Mouse (Mus musculus): Measurements from ENCODE around the gene Sptlc2. TPM values are rescaled to one million over a fixed set of nuclear protein-coding genes. Genes with fewer than 3 reads are reported as not detected.

Sptlc2 gene
- polyA plus RNA-seq, 1 experiment from 2014 or later, result 93.4 TPM

DNA sequence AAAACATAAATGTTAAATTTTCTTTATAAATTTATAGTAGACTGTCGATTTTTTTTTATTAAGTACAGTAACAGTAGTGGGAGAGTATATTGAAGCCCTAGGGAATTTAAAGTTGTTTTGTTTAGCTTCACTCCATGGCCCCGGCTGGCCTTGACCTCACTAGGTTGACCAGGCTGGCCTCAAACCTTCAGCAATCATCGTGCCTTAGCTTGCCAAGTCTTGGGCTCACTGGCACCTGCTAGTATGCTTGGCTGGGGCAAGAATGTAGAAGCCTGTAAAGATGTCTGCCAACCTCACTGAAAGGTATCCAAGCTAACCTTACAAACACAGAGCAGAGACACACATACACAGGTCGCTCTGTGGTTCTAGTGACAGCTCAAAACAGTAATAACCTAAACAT, 55.6 kb downstream of the Sptlc2 start:
- ATAC-seq (ENCODE audit: insufficient number of reproducible peaks, insufficient read depth, low FRiP score, low read depth), result no peak
- no peak overlapping the region for H3K27ac ChIP-seq (ENCODE audit: low read length)
- H3K9ac ChIP-seq (replicated peaks; ENCODE audit: low read depth, low read length), result no peak overlapping the region
- H3K4me3 ChIP-seq (ENCODE audit: low read depth, low read length), result no peak overlapping the region
- no peak overlapping the region for H3K4me2 ChIP-seq (replicated peaks; ENCODE audit: low read depth, low read length)
- H3K9me3 ChIP-seq (ENCODE audit: control insufficient read depth, low read depth, low read length), result no peaks in the 10 kb centered on the region
- WGBS, result 80% methylated on average over 4 of the region's 4 CpGs
- H3K4me1 ChIP-seq (ENCODE audit: control insufficient read depth, insufficient read depth, low read length), result 0 out of 2 replicates have a peak, but pooled peaks cover 3% of the 10 kb centered on the region
- H3K36me3 ChIP-seq (ENCODE audit: control insufficient read depth, insufficient read depth, low read length), result no peaks in the 10 kb centered on the region
- H3K27me3 ChIP-seq (ENCODE audit: control insufficient read depth, insufficient read depth, low read length), result no peaks in the 10 kb centered on the region

DNA sequence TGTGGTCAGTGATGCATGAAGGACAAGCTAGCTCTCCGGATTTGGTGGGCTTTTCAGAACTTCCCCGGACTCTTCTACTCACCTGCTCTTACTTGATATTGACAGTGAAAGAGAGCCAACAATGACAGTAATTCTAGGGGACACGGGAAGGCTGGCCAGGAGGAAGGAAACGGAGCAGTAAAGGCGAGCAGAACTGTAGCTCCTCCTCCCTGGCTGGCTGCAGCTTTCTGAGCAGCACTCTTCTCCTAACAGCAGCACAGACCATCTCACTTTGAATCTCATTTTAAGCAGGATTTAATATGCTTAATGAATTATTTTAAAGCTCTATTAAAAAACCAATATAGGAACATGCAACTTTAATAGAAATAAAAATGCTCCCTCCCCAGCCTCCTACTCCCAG, 56.2 kb downstream of the Sptlc2 start:
- Histone ChIP-seq H3K9ac (replicated peaks; ENCODE audit: low read depth, low read length) (no peak overlapping the region), H3K4me2 (replicated peaks; ENCODE audit: low read depth, low read length) (no peak overlapping the region), H3K4me3 (ENCODE audit: low read depth, low read length) (no peak overlapping the region), H3K9me3 (ENCODE audit: control insufficient read depth, low read depth, low read length) (no peaks in the 10 kb centered on the region), H3K36me3 (ENCODE audit: control insufficient read depth, insufficient read depth, low read length) (no peaks in the 10 kb centered on the region), H3K27ac (ENCODE audit: low read length) (no peak overlapping the region), H3K4me1 (ENCODE audit: control insufficient read depth, insufficient read depth, low read length) (0 out of 2 replicates have a peak, but pooled peaks cover 3% of the 10 kb centered on the region), H3K27me3 (ENCODE audit: control insufficient read depth, insufficient read depth, low read length) (no peaks in the 10 kb centered on the region)
- ATAC-seq (ENCODE audit: insufficient number of reproducible peaks, insufficient read depth, low FRiP score, low read depth), result no peak
- WGBS, result 54% methylated on average over 5 of the region's 5 CpGs

DNA sequence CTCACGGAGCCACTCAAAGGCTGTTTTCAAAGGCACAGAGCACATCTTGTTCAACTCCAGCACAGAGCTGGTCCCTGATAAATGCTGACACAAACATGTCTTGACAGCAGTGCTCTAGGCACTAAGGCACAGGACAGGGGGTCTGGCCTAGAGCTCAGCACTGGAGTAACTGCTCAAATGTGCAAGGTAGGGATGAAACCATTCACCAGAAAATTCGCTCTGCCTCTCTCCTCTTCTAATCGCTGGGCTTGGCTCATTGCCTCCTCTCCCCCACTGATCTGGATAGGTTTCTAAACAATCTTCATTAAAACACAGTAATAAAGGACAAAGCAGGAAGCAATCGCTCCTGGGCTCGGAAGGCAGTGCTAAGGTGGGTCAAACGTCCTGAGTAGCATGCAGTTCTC, 57.1 kb downstream of the Sptlc2 start:
- Histone ChIP-seq H3K27ac (ENCODE audit: low read length) (no peak overlapping the region), H3K9me3 (ENCODE audit: control insufficient read depth, low read depth, low read length) (no peaks in the 10 kb centered on the region), H3K27me3 (ENCODE audit: control insufficient read depth, insufficient read depth, low read length) (no peaks in the 10 kb centered on the region), H3K36me3 (ENCODE audit: control insufficient read depth, insufficient read depth, low read length) (no peaks in the 10 kb centered on the region), H3K9ac (replicated peaks; ENCODE audit: low read depth, low read length) (no peak overlapping the region), H3K4me3 (ENCODE audit: low read depth, low read length) (no peak overlapping the region), H3K4me1 (ENCODE audit: control insufficient read depth, insufficient read depth, low read length) (0 out of 2 replicates have a peak, but pooled peaks cover 3% of the 10 kb centered on the region), H3K4me2 (replicated peaks; ENCODE audit: low read depth, low read length) (no peak overlapping the region)
- ATAC-seq (ENCODE audit: insufficient number of reproducible peaks, insufficient read depth, low FRiP score, low read depth), result no peak
- WGBS, result 45% methylated on average over 6 of the region's 6 CpGs

DNA sequence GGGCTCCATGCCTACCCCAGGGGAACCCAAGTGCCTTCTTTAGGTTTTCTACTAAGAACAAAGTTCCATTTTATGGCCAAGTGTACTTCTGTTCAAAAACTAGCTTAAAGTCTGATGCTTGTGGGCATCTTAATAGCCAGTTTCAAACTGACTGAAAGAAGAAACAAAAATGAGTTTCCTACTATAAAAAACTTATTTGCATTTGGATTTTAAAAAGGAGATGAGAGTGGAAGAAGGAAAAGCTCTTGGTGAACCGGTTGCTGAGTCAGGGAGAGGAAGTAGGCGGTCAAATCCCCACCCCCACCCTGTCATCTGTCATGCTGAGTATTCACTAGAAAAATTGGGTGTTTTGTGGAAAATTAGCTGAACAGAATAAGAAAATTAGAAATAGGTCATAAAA, 57.9 kb downstream of the Sptlc2 start:
- H3K27ac ChIP-seq (ENCODE audit: low read length), result no peak overlapping the region
- H3K4me3 ChIP-seq (ENCODE audit: low read depth, low read length), result no peak overlapping the region
- no peaks in the 10 kb centered on the region for H3K36me3 ChIP-seq (ENCODE audit: control insufficient read depth, insufficient read depth, low read length)
- H3K4me1 ChIP-seq (ENCODE audit: control insufficient read depth, insufficient read depth, low read length), result 0 out of 2 replicates have a peak, but pooled peaks cover 3% of the 10 kb centered on the region
- no peak overlapping the region for H3K4me2 ChIP-seq (replicated peaks; ENCODE audit: low read depth, low read length)
- WGBS, result 62% methylated on average over 2 of the region's 2 CpGs
- no peak overlapping the region for H3K9ac ChIP-seq (replicated peaks; ENCODE audit: low read depth, low read length)
- no peak for ATAC-seq (ENCODE audit: insufficient number of reproducible peaks, insufficient read depth, low FRiP score, low read depth)
- H3K27me3 ChIP-seq (ENCODE audit: control insufficient read depth, insufficient read depth, low read length), result no peaks in the 10 kb centered on the region
- no peaks in the 10 kb centered on the region for H3K9me3 ChIP-seq (ENCODE audit: control insufficient read depth, low read depth, low read length)

DNA sequence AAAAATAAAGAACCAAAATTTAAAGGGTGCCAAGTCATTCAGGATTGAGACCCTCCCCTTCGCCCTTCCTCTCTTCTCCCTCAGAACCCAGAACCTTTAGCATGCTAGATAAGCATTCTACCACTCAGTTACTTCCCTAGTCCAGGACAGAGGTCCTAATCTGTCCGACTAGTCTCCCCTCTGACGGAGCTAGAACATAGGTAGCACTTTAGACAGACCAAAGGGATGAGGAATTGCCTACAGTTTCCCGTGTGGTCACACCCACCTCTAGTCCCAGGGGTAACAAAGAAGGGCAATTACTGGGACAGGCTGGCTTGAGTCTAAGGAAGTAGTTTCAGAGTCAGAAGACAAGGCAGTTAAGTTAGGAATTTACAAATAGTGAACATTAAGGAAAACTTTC, 60.1 kb downstream of the Sptlc2 start:
- no peaks in the 10 kb centered on the region for H3K36me3 ChIP-seq (ENCODE audit: control insufficient read depth, insufficient read depth, low read length)
- 47% methylated on average over 4 of the region's 4 CpGs for WGBS
- no peak overlapping the region for H3K4me2 ChIP-seq (replicated peaks; ENCODE audit: low read depth, low read length)
- H3K9me3 ChIP-seq (ENCODE audit: control insufficient read depth, low read depth, low read length), result no peaks in the 10 kb centered on the region
- 0 out of 2 replicates have a peak overlapping the region, but pooled peaks have one; percentile 6 for H3K27ac ChIP-seq (ENCODE audit: low read length)
- H3K27me3 ChIP-seq (ENCODE audit: control insufficient read depth, insufficient read depth, low read length), result no peaks in the 10 kb centered on the region
- 0 out of 2 replicates have a peak, but pooled peaks cover 3% of the 10 kb centered on the region for H3K4me1 ChIP-seq (ENCODE audit: control insufficient read depth, insufficient read depth, low read length)
- ATAC-seq (ENCODE audit: insufficient number of reproducible peaks, insufficient read depth, low FRiP score, low read depth), result no peak
- no peak overlapping the region for H3K4me3 ChIP-seq (ENCODE audit: low read depth, low read length)
- H3K9ac ChIP-seq (replicated peaks; ENCODE audit: low read depth, low read length), result no peak overlapping the region

DNA sequence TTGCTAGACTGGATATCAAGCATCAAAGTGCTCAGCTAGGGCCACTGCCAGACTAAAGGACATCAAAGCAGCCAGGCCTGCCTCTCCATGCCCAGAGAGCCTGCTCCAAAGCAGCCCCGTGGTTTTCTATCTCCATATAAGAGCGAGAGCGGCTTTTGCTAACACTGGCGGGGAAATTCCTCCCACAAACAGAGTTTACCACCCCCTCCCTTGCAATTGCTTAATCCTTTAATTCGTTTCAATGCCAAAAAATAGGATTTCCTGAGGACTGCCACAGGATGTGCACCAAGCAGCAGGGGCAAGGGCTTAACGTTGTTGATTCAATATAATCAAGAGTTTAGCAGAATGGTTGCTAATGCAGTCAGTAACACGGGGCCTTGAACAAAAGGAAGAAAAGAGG, 60.5 kb downstream of the Sptlc2 start:
- H3K36me3 ChIP-seq (ENCODE audit: control insufficient read depth, insufficient read depth, low read length), result no peaks in the 10 kb centered on the region
- 28% methylated on average over 7 of the region's 7 CpGs for WGBS
- no peak overlapping the region for H3K4me3 ChIP-seq (ENCODE audit: low read depth, low read length)
- H3K4me2 ChIP-seq (replicated peaks; ENCODE audit: low read depth, low read length), result no peak overlapping the region
- no peak for ATAC-seq (ENCODE audit: insufficient number of reproducible peaks, insufficient read depth, low FRiP score, low read depth)
- H3K9ac ChIP-seq (replicated peaks; ENCODE audit: low read depth, low read length), result no peak overlapping the region
- H3K27ac ChIP-seq (ENCODE audit: low read length), result 0 out of 2 replicates have a peak overlapping the region, but pooled peaks have one; percentile 6
- H3K27me3 ChIP-seq (ENCODE audit: control insufficient read depth, insufficient read depth, low read length), result no peaks in the 10 kb centered on the region
- no peaks in the 10 kb centered on the region for H3K9me3 ChIP-seq (ENCODE audit: control insufficient read depth, low read depth, low read length)
- H3K4me1 ChIP-seq (ENCODE audit: control insufficient read depth, insufficient read depth, low read length), result 0 out of 2 replicates have a peak, but pooled peaks cover 3% of the 10 kb centered on the region

DNA sequence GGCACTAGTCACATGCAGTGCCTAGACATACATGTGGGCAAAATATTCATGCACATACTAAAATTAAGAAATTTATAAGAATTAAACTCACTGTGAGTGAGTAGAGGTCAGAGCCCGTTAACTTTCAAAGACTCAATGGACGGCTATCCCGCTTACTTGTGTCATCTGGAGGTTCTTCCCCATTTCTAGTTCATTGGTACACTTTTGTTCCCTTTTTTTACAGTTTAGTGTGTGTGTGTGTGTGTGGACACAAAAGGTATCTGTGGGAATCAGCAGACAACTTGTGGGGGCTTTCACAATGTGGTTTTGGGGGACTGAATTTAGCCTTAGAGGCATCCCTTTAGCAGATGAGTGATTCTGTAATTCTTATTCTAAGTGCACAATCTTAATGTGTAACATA, 62.7 kb downstream of the Sptlc2 start:
- H3K9ac ChIP-seq (replicated peaks; ENCODE audit: low read depth, low read length), result no peak overlapping the region
- no peaks in the 10 kb centered on the region for H3K36me3 ChIP-seq (ENCODE audit: control insufficient read depth, insufficient read depth, low read length)
- no peak overlapping the region for H3K4me3 ChIP-seq (ENCODE audit: low read depth, low read length)
- WGBS, result 89% methylated on average over 3 of the region's 3 CpGs
- H3K4me2 ChIP-seq (replicated peaks; ENCODE audit: low read depth, low read length), result no peak overlapping the region
- H3K27ac ChIP-seq (ENCODE audit: low read length), result no peak overlapping the region
- no peak for ATAC-seq (ENCODE audit: insufficient number of reproducible peaks, insufficient read depth, low FRiP score, low read depth)
- H3K9me3 ChIP-seq (ENCODE audit: control insufficient read depth, low read depth, low read length), result no peaks in the 10 kb centered on the region
- 0 out of 2 replicates have a peak, but pooled peaks cover 3% of the 10 kb centered on the region for H3K4me1 ChIP-seq (ENCODE audit: control insufficient read depth, insufficient read depth, low read length)
- no peaks in the 10 kb centered on the region for H3K27me3 ChIP-seq (ENCODE audit: control insufficient read depth, insufficient read depth, low read length)

DNA sequence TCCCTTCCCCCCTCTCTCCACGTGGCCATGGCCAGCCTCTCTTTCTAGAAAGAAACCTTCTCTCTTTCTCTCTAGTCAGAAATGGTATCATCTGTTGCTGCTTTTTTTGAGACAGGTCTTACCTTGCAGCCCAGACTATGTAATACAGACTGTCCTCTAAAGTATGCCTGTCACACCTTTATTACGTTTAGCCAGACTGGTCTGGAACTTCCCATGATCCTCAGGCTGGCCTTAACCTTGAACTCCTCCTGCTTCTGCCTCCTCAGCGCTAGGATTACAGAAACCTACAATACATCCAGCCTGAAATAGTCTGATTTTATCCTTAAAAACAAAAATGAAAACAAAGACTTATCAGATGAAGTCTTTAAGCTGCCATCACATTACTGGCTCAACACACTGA, 68.9 kb downstream of the Sptlc2 start:
- Histone ChIP-seq H3K9ac (replicated peaks; ENCODE audit: low read depth, low read length) (no peak overlapping the region), H3K27ac (ENCODE audit: low read length) (no peak overlapping the region), H3K9me3 (ENCODE audit: control insufficient read depth, low read depth, low read length) (no peaks in the 10 kb centered on the region), H3K27me3 (ENCODE audit: control insufficient read depth, insufficient read depth, low read length) (no peaks in the 10 kb centered on the region), H3K4me3 (ENCODE audit: low read depth, low read length) (no peak overlapping the region), H3K4me2 (replicated peaks; ENCODE audit: low read depth, low read length) (no peak overlapping the region), H3K36me3 (ENCODE audit: control insufficient read depth, insufficient read depth, low read length) (no peaks in the 10 kb centered on the region), H3K4me1 (ENCODE audit: control insufficient read depth, insufficient read depth, low read length) (no peaks in the 10 kb centered on the region)
- ATAC-seq (ENCODE audit: insufficient number of reproducible peaks, insufficient read depth, low FRiP score, low read depth), result no peak
- 80% methylated on average over 3 of the region's 3 CpGs for WGBS

DNA sequence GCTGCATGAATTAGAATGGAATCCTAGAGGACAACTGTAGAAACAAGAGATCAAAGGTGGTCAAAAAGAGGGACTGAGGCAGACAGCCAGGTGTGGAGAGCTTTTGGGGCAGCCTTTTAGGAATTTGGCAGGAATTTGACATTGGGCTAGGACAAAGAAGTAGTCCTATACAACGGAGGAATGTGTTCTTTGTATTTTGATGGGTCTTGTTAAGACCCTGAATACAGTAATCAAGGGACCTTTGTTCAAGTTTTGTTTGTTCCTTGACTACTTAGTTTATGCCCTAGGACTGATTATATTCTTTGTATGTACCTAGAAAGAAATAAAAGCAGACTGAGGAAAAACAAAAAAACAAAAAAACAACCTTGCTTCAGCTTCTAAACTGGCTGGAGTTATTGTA, 70.2 kb downstream of the Sptlc2 start:
- Histone ChIP-seq H3K27me3 (ENCODE audit: control insufficient read depth, insufficient read depth, low read length) (no peaks in the 10 kb centered on the region), H3K27ac (ENCODE audit: low read length) (no peak overlapping the region), H3K9me3 (ENCODE audit: control insufficient read depth, low read depth, low read length) (no peaks in the 10 kb centered on the region), H3K9ac (replicated peaks; ENCODE audit: low read depth, low read length) (no peak overlapping the region), H3K4me1 (ENCODE audit: control insufficient read depth, insufficient read depth, low read length) (no peaks in the 10 kb centered on the region), H3K4me2 (replicated peaks; ENCODE audit: low read depth, low read length) (no peak overlapping the region), H3K36me3 (ENCODE audit: control insufficient read depth, insufficient read depth, low read length) (no peaks in the 10 kb centered on the region), H3K4me3 (ENCODE audit: low read depth, low read length) (no peak overlapping the region)
- 67% methylated on average over 1 of the region's 1 CpGs for WGBS
- ATAC-seq (ENCODE audit: insufficient number of reproducible peaks, insufficient read depth, low FRiP score, low read depth), result no peak
